Mouse (Mus musculus): Measurements from ENCODE around the gene Cxcl9.

Cxcl9 gene

DNA sequence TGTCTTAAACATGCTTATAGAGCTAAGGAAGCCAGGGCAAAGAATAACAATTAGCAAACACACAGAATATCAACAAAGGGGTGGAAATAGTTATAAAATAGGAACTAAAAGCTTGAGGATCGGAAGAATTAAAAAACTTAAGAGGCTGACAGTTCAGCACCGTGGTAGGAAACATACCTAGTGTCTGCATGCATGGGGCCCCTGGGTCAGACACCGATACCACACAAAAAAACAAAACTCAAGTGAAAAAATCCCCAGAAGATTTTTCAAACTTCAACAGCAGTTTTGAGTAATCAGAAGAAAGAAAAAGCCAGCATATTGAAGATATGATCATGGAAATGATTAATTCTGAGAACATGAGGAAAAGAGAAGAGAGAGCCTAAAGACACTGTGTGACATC lies 8.9 kb upstream of the Cxcl9 start:
- DNase-seq (ENCODE audit: low spot score) = no peak

DNA sequence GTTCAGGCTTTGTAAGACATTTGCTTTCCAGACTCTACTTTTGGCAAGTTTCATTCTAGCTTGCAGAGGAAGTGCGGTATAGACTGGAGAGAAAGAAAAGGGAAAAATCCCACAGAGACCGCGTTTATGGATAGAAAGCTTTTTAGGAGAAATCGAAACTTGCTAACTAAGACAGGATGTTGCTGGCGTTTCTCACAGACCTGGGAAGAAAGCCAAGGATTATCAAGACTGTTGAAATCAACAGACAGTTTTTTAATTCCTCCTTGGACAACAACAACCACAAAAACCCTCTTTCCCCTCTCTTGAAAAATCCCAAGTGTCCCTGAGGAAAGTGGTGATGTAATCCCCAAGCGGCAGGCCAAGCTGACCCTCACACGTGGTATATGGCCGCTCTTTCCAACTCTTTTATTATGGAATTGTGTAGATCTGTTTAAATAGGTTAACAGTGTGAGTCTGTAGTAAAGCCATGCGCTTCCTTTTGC lies 4.5 kb upstream of the Cxcl9 start:
- no peak for DNase-seq (ENCODE audit: low spot score)

DNA sequence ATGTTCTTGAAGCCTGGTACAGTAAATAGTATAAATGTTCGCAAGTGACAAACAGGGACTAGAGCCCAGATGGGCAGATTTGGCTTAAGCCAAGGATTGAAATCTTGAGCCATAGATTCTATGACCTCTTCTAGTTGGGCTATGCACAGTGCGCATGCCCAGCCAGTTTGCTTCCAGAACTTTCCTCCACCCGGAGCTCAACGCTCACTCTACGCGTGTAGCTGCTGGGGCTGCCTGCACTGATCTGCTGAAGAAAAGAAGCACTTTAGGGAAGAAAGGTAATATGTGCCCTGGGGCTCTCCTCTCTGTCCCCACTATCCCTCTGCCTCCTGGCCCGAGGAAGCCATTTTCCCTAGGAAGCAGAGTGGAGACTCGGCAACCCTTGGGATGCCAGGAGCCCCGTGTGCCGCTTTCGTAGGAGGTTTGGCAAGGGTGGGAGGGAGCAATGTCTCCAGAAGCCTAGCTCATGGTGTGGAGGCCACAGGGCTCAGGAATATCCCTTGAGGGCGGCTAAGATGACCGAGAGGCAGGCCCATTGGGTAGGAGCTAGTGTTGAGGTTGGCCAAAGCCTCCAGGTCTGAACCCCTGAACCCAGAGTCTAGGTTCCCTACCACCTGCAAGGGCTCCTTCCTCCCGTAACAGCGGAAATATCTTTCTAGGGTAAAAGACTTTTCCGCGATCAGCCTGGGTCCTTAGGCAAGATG lies 3.9 kb upstream of the Cxcl9 start, which contains the start of gene Art3:
Gene Art3, plus strand, starts transcription at position 193 of the 704 bp plus-strand sequence.
- no peak for DNase-seq (ENCODE audit: low spot score)

DNA sequence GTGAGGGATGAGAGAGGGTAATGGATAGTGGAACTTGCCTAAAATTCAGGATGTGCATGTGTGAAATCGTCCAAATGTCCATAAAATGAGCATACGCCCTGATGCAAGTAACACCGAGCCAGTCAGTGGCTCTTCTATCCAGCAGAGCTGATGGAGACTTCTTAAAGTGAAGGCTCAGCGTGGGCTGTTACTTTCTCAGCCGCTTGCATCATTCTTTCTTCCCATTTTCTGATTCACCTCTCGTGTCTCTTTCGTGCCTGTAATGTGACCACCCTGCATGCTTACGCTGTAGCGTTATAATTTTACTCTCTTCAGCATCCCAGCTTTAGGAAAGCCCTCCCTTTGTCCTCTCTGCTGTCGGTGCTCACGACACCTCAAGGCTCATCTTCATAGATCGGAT lies 3.2 kb upstream of the Cxcl9 start:
- DNase-seq (ENCODE audit: low spot score) = no peak

DNA sequence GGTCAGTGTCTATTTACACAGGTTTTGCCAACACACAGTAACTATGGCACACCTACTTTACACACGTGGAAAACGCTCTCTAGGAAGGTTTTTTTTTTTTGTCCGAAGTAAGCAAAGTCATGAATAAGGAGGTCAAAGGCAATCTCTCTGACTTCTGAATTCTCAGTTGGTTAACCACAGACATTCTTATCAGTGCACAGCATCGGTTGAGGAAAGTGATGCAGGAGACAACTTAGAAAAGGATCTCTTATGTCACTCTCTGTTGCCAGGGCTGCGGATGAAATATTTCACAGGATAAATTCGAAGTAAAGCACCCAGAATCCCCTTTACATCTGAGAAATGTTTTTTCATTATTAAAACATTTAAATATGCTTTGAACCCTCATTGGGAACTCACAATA lies 512 bp downstream of the Cxcl9 start:
- DNase-seq (ENCODE audit: low spot score) = no peak

DNA sequence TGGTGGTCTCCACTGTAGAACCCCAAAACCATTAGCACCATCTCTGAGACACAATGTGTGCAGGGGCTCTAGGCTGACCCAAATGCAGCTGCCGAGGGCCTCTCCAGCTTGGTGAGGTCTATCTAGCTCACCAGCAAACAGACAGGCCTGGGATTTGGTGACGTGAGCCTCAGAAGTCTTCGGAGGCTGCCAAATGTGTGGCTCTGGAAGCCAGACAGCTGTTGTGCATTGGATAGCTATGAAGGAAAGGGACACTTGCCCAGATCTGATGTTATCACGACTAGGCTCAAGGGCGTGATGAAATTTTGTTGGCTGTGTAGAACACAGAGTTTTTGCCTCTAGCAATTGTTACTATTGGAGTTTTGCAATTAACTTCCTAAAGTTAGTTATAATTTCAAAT lies 4.6 kb downstream of the Cxcl9 start:
- no peak for DNase-seq (ENCODE audit: low spot score)

DNA sequence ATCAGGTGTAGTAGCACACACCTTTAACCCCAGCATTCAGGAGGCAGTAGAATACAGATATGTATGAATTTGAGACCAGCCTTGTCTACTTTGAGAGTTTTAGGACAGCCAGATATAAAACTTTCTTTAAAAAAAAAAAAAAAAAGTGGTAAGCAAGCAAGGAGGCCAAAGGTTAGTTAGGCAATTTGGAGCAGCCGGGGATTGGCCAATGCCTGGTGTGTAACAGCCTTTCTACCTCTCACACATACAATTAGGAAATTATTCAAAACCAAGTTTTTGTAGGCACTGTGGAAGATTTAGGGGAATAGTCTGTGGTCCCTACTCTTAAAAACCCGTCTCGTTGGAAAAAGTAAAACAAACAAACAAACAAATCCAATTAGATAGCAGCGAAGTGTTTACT lies 5.3 kb downstream of the Cxcl9 start:
- no peak for DNase-seq (ENCODE audit: low spot score)

DNA sequence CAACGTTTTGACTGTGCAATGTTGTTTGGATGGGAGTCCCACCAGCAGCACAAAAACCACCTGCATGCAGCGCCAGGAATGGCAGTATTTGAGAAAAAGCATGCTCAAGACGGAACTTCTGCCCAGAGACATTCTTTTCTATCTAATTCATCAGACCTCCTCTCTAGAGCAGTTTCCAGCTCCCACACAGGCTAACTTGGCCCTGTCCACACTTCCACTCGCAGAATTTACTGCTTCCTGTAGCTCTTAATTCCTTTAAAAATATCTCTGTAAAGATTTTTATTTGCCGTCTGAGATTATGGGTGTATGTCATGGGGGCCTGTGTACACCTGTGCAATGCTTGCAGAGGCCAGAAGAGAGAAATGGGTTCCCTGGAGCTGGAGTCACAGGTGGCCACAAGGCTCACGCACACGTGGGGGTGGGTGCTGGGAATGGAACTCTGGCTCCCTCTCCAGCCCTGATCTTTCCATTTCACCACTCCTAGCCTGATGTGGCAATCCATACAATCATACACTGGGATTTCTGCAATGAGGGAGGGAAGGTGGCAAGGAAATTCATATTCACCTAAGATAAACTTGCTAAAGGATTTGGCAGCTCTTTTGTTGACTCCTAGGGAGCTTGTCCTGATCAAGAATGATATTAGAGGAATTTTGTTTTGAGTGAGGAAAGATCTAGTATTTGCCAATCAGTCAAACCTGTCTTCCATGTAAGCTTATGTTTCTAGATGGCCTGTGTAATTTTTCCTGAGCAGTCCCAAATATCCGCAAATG lies 6.1 kb downstream of the Cxcl9 start:
- DNase-seq (ENCODE audit: low spot score) = no peak

DNA sequence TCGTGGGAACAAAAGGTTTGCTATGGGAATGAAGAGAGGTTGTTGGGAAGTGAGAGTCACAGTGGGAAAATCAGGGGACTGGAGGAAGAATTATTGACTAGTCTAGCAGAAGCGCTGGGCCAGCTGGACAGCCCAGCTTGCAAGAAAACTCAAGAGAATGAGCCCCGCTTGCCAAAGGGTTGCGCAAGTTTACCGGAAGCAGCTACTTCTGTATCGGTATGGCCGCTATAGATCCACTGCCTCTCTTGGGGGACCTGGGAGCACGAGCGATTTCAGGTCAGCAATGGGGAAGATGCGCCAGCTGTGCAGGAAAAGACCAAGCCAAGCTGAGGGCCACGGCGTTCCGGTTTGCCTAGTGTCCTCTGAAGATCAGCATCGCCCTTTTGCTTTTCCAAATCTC lies 9.3 kb downstream of the Cxcl9 start:
- no peak for DNase-seq (ENCODE audit: low spot score)

DNA sequence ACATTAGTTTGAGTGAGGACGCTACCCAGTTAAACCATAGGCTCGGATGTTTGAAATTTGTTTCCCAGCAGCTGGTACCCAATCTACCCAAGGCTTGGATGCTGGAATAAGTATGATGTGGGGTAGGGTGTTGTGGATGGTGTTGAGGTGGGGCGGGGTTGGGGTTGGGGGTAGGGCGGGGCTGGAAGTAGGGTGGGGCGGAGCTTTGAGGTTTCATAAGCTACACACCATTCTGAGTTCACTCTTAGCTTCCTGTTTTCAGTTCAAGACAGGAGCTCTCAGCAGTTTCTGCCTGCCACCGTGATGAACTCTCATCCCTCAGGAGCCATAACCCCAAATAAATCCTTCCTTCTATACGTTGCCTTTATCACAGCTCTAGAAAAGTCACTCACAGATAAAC lies 9.8 kb downstream of the Cxcl9 start:
- no peak for DNase-seq (ENCODE audit: low spot score)

DNA sequence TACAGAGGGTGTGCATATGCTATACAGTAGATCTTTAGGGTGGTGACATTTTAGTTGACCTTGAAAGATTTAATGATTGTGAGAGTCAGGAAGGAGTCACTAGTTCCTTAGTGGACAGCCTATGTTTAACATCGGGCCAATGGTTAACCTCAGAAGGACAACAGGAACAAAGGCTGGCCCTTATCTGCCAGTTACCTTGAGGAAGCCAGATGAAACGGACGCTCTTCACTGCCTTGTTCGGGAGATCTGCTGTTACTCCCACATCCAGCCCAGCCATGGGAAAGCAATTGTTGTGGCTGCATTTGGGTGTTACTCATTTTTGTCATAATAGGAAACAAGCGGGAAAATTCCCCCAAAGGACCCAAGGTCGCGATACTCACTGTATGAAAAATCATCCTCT lies 14.1 kb downstream of the Cxcl9 start:
- no peak for DNase-seq (ENCODE audit: low spot score)

DNA sequence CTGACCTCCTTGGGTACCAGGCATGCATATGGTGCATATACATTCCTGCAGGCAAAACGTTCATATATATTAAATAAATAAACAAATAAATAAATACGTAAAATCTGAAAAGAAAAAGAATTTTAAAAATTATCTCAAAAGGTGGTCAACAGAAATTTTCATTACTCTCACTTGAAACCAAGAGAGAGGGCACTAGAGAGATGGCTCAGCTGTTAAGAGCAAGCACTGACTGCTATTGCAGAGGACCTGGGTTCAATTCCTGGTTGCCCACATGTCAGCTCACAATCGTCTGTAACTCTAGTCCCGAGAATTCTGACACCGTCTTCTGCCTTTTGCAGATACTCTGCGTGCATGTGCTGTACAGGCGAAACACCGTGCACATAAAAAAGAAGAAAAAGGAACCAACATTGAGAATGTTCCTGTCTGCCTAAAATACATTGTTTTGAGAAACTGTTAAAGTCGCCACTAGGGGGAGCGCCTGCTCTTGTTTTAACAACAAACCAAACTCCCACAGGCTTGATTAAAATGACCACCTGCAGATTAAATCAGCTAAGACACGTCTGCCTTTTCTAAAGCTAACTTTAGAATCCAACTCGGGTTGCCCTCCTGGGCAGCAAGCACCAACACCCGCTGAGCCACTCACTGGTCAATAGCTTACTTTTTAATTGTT lies 15.7 kb downstream of the Cxcl9 start:
- DNase-seq (ENCODE audit: low spot score) = peak; percentile 94

DNA sequence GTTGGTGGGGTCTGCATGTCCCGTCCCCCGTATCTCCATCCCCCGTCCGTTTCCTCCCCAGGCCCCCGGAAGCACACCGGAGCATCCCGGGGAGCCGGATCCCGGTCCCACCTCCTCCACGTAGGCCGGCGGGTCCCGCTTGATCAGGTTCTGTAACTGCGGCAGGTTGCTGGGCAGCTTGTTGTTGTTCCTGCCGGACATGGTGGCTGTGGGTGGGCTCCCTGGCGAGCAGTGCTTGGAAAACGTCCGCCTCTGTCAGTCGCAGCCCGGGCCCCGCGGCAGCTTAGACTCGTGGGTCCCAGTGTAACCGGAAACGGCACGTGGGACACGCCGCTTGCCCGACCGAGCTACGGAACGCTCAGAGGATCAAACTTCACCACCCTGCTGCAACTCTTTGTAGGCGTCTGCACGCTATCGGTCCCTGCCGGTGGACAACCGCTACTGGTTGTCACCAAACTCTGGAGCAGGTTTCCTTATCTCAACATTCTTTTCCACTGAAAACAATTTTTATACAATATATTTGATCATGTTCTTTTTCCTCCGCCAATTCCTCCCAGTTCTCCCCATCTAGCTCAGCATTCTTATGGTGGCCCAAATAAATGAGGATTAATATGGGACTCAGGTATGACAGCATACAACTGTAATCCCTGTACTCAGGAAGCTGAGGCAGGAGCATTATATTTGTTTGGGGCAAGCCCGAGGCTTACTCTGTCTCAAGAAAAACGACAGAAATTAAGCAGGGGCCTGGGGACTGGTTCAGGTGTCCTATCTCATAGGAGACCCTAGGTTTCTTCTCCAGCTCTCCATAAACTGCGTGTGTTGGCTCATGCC lies 18.0 kb downstream of the Cxcl9 start, which contains the start of gene Sdad1:
Gene Sdad1, minus strand, starts transcription at position 799 of the 831 bp plus-strand sequence.
- DNase-seq (ENCODE audit: low spot score) = peak; percentile 96

DNA sequence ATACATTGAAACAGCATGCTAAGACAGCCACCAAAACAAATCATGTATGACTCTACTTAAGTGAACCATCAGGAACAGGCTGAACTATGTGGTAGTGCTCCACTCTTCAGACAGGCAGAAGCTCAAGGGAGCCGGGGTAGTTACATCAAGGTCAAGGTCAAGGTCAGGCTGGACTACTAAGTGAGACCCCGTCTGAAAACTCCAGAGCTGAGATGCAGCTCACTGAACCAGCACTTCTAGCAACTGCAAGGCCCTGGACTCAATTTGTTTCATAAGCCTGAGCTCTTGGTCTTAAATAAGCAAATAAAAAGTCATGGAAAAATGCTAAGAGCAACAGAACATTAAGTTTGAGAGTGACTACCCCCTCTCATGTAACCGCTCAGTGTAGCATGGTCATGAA lies 23.6 kb downstream of the Cxcl9 start:
- no peak for DNase-seq (ENCODE audit: low spot score)

DNA sequence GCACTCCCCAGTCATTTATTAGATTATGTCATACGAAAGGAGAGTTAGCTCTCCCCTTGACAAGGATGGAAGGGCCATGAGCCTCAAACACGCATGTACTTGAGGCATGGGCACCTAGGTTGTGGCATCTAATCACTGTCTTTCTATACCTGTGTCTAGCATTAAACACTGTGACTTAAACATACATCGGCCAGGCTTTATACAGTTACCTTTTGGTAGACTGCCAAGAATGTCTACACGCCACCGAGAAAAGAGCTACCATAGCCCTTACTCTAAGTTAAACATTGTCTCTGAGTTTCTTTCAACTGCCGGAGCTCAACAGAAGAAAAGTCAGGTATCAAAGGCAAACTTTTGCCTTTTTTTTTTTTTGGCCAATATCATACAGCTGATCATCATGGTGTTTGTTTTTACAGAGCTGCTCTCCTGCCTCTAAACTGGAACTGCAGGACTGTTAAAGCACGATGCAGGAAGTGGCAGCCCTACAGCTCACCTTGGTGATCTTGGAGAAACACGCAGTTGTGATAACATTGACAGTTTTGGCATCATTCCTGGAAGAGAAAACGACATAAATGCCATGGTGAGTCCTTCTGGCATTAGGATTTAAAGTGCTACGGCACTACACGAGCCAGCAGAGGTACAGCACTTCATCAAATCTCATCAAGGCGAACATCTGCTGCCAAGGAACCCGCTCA lies 25.6 kb downstream of the Cxcl9 start:
- no peak for DNase-seq (ENCODE audit: low spot score)

DNA sequence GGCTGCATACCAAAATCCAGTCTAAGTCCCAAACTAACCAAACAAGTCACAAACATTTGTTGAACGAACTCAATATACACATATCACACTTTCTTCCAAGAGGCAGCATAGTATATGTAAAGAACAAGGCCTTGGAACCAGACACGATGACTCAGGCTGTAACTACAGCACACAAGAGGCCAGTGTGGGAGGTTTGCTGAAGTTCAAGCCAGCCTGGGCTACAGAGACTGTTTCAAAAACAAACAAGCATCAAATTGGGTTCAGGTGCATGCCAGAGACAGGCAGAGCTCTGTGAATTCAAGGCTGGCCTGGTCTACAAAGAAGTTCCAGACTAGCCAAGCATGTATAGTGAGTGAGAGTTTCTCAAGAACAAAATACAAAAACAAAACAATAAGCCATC lies 33.4 kb downstream of the Cxcl9 start:
- no peak for DNase-seq (ENCODE audit: low spot score)

DNA sequence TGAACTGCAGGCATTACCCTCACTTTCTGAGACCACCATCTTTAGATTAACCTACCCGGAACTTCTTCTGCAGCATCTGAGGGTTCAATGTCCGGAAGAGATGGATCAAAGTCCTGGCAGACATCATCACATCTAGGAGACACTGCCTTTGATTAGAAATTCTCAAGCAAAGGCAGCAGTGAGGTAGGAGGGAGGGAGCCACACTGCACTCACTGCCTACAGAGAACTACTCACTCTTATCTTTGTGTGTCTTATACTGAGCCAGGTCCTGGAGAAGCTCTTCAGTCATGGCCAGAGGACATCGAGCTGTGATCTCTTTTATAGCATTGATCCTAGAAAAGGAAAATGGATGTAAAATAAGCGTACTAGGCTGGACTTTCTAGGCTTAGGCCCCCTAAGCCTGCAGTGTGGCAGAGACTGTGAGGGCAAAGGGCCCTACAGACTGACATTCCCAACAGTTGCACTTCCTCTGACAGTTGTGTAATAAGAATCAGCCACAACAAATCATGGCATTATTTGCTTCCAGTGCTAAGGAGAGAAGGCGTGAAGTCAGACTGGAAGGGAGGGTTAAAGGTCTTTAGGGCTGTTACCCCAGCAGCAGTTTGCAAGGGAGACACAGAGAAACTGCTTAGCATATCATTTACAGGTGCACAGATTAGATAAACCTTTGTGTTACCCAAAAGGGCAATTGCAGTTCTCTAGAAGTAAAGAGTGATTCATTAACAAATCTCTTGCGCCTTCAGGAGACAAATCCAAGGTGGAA lies 36.0 kb downstream of the Cxcl9 start:
- no peak for DNase-seq (ENCODE audit: low spot score)

DNA sequence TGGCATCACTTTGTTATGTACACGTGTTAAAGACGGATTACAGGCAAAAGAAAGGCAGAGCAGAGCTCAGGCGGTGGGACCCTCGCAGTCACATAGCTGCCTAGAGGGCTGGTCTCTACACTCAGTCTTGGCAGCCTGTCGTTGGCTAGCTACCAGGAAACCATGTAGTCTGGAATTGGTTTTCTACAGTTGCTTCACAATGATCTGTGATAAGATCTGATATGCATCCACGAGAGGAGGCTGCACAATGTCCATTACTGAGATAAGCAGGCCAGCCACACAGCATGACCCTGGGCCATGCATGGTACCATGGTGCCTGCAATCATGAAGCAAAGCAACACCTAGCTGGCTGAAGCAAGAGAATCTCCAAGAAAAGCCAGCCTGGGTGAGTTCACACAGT lies 40.0 kb downstream of the Cxcl9 start:
- DNase-seq (ENCODE audit: low spot score) = no peak

DNA sequence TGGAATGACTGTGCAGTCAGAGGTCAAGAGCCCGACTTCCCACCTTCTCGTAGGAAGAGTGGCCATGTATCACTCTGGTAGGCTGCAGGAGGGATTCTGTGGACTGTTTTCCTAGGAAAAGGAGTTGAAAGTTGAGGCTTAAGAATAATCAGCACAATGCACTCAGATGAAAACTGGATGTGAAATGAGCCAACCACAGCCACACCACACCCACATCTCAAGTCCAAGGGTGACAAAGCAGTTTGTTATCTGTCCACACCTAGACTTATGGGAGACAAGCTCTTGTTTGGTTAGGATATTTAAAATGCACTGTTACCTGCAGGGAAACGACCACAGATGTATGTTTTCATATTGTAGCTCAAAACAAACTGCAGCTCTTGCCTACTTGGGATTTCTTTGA lies 44.8 kb downstream of the Cxcl9 start:
- DNase-seq (ENCODE audit: low spot score) = no peak

DNA sequence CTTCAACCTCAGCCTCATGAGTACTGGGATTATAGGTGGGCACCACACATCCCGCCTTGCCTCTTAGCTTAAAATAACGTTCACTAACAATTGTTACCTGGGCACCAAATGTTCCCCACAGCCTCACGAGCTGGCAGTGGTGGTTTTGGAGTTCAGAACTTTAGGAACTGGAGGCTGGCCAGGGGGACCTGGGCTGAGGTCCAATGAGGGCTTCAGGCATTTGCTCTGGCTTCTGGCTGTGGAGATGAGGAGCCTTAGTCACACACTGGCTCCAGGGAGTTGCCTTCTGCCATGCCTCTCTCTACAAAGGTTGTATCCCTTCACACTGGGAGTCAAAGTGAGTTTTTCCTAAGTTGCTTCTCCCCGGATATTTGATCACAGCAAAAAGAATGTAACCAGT lies 45.3 kb downstream of the Cxcl9 start:
- DNase-seq (ENCODE audit: low spot score) = no peak

All from embryo, embryonic 10.5 days (tissue).